Mouse (Mus musculus) right cerebral cortex, adult 2 months (tissue): ENCODE measurements at regions not wholly inside any gene's neighbourhood (a gene's known extent, or its start where the extent isn't known, plus 50 kb on each side); places are given as distances from the start of the nearest gene placed in this dataset.
A peak's percentile ranks its signal among the peaks of the same experiment; 100 is the strongest.
"Not testable (repeated sequence)": the region's sequence is repeated elsewhere in the genome, so short reads cannot be mapped to it uniquely, and the experiment has no call there.

Source experiments
- DNase-seq, 2 experiments: peaks; one replicate each; pipeline ENCODE4 v3.0.0; 2021 to 2022; ENCODE audit warnings: low spot score in 2 of 2

GRCm38 (mm10) chr8:109311484-109312210 is 182.2 kb upstream of the Pmfbp1 start:
- no peak for DNase-seq

DNA sequence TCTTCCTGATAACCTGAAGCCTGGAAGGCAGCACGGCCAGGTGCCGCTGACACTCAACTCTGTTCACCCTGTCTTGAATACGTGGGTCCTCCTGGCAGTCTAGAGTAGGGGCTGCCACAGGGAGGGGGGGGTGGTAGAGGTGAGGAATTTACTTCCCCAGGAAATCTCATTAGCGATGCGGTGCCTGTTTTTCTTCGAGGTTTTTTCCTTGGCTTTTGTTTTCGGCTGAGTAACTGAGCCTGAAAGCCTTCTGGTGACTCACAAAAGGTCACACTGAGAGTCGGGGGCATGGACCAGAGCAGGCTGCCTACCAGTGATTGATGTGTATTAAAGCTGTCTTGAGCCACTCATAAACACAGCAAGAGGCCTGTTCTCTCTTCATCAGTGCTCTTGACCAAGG is 181.1 kb upstream of the Pmfbp1 start:
- no peak for DNase-seq

DNA sequence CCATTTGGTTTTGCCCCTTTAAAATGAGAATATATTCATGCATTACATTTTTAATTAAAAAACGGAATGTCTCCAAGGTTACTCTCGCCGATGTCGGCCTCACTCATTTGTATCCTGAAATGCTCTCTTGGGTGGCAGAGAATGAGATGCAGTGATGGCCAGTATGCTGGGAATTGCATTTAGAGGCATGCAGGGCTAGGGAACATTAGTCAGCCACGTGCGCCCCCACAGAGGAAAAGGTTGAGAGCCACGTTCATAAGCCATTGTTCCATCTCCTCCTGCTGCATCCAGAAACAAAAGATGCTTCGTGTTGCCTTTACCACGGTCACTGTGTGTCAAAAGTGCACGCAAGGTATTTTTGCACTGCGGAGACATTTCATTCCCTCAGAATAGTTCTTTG is 172.9 kb upstream of the Pmfbp1 start:
- DNase-seq, result no peak

DNA sequence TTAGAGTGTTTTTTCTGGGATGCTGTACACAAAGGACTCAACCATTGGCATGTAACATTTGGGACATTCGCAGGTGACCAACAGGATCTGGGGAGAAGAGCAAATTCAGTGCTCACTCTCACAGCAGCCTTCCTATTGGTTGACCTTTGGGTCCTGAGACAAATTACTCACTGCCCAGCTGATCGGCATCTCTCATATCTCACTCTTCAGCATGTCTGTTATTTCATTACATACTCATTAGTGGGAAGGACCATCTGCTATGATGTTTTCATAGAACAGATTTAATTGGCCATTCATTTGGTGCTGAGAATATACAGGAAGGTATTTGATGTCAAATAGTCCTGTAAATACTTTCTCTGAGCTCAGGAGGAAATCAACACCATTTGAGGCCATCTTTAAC is 170.5 kb upstream of the Pmfbp1 start:
- DNase-seq, result no peak

DNA sequence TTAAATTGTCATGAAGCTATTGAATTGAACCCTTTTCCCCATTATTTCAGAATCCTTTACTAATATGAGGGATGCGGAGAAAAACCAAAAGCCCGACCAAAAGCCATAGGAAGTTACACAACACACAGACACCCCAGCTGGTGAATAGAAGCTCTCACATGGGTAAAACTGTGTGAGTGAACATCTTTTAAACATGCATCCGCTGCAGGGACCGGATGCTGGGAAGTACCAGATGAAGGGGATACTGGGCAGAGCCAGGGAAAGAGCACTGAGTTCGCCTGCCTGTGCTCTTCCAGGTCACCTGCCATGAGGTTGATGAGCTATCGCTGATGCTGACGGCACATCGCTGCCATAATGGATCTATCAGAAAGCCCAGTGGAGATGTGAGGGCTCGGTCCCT is 169.6 kb upstream of the Pmfbp1 start:
- DNase-seq, result no peak

DNA sequence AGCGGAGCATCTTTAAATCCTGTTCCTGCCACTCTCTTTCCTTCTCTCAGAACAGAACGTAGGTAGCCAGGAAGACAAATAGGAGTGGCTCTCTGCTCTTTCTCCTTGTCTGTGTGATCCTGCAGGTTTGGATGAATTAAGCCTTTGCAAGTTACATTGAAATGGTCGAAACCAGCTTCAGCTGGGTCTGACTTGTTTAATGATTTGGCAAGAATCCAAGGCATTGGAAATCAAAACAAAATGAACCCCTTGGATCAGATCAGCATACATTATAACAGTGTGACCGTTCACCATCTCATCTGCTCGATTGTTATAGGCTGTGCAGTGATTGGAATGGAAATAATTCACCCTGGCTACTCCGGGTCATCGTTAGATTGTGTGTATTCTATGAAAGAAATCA is 157.6 kb upstream of the Pmfbp1 start:
- DNase-seq, result no peak

DNA sequence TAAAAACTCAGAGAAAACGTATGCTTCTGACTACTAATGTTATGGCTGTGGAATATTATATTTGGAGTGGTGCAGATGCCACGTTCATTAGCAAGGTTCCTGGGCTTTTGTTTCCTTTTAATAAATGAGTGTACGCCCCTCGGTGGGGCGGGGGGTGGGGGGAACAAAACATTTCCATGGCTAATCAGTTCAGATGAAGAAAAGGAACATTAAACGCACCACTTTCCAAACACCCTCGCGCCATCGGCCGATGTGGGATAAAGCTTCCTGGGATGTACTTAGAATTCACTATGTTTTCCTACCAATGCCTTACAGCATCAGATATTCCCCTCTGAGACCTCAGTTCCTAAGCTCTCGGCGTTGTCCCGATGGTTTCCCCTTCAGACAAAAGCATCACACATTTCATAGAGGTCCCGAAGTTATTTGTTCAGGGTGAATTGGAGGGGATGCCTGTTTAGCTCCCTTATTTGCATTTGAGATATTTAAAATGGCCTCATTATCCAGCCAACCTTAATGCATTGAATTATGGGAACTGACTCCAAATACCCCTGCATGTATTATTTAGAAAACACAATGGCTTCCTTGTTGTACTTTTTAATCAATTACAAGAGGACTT is 155.5 kb upstream of the Pmfbp1 start:
- DNase-seq, result no peak

GRCm38 (mm10) chr8:109340647-109341046 is 153.2 kb upstream of the Pmfbp1 start:
- not testable (repeated sequence) for DNase-seq

DNA sequence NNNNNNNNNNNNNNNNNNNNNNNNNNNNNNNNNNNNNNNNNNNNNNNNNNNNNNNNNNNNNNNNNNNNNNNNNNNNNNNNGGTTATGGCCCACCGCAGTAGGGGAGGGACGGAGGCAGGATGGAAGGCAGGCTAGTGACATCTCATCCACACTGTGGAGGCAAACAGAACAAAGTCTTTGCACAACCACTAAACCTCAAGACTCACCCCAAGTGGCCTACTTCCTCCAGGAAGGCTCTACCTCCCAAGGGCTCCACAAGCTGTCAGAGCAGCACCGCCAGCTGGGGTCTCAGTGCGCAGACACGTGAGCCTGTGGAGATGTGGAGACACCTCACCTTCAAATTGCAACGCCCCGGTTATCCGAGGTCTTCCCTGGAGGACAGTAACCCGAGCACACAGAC is 138.7 kb upstream of the Pmfbp1 start:
- DNase-seq, result no peak

- peak; percentile 25 to 27 for DNase-seq
Measured at GRCm38 (mm10) chr8:109359396-109360051, 134.3 kb upstream of the Pmfbp1 start.

- peak; percentile 21 to 22 for DNase-seq
Measured at GRCm38 (mm10) chr8:109360081-109360715, 133.6 kb upstream of the Pmfbp1 start.

- DNase-seq, result peak; percentile 57 to 60
Measured at GRCm38 (mm10) chr8:109360904-109361303, 132.9 kb upstream of the Pmfbp1 start.

GRCm38 (mm10) chr8:109361575-109362361 is 132.1 kb upstream of the Pmfbp1 start:
- DNase-seq, result no peak

DNA sequence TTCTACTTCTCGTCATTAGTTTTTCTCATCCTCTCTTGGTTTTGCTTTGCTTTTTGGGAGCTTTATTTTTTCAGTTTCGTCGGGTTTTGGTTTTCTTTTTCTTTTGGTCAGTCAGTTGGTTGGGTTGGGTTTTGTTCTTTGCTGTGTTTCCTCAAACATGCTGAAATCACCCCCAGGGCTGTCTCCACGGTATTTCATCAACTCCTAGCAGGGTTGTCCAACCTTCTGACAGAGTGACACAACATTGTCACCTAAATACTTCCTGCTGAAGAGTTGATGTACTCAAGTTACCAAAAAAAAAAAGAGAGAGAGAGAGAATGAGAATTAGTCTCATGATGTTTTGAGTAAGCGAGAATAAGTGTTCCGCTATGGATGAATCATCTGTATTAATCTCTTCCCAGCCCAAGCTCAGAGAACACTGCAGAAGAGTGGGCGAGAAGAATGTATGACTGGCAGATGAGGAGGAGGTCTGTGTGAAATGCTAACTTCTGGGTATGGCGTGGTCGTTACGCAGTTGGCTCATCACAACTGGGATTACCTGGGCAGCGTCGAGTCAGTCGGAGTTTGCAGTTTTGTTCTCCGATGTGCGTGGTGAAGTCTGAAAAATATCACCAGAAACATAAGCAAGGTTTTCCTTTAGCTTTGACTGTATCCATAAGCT is 130.5 kb upstream of the Pmfbp1 start:
- peak; percentile 33 to 51 for DNase-seq

DNA sequence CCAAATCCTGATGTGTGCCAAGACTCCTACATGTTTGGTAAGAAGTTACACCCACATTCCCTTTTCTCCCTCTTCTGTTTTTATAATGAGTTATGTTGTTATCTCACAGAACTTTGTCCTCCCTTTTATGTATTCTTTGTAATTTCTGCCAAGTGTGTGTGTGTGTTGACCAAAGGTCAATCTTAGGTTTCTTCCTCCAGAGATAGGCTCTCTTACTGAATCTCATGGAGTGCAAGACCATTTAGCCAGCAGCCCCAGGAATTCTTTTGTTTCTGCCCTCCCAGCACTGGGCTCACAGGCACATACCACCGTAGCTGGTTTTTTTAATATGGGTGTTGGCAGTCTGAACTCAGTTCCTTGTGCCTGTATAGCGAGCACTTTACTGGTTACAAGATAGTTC is 119.8 kb upstream of the Pmfbp1 start:
- no peak for DNase-seq

GRCm38 (mm10) chr8:109384881-109385280 is 108.9 kb upstream of the Pmfbp1 start:
- DNase-seq, result no peak

GRCm38 (mm10) chr8:109395133-109395855 is 98.5 kb upstream of the Pmfbp1 start:
- DNase-seq, result no peak

DNA sequence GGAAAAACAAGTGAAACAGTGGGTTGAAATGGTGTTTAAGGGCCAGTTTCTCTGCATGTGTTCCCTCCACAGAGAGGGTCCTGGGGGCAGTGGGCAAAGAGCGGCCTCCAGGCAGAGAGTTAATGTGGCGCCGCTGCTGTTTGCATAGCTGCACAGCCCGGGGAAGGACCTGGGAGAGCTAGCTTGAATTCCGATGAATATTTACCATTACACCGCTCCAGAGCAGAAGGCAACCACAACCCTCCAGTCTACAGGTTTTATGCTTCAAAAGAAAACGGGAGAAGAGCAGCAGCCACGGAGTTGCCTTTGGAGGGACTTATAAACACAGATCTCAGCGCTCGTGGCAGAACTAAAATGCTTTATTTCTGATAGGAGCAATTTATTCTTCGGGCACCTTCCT is 94.2 kb upstream of the Pmfbp1 start:
- no peak for DNase-seq

GRCm38 (mm10) chr8:109400192-109400591 is 93.6 kb upstream of the Pmfbp1 start:
- no peak for DNase-seq

- DNase-seq, result no peak
Measured at GRCm38 (mm10) chr8:109407913-109408312, 85.9 kb upstream of the Pmfbp1 start.

GRCm38 (mm10) chr8:109410531-109410930 is 83.3 kb upstream of the Pmfbp1 start:
- DNase-seq, result no peak
